Mouse (Mus musculus): ENCODE measurements at regions not wholly inside any gene's neighbourhood (a gene's known extent, or its start where the extent isn't known, plus 50 kb on each side); places are given as distances from the start of the nearest gene placed in this dataset.
A peak's percentile ranks its signal among the peaks of the same experiment; 100 is the strongest.

DNA sequence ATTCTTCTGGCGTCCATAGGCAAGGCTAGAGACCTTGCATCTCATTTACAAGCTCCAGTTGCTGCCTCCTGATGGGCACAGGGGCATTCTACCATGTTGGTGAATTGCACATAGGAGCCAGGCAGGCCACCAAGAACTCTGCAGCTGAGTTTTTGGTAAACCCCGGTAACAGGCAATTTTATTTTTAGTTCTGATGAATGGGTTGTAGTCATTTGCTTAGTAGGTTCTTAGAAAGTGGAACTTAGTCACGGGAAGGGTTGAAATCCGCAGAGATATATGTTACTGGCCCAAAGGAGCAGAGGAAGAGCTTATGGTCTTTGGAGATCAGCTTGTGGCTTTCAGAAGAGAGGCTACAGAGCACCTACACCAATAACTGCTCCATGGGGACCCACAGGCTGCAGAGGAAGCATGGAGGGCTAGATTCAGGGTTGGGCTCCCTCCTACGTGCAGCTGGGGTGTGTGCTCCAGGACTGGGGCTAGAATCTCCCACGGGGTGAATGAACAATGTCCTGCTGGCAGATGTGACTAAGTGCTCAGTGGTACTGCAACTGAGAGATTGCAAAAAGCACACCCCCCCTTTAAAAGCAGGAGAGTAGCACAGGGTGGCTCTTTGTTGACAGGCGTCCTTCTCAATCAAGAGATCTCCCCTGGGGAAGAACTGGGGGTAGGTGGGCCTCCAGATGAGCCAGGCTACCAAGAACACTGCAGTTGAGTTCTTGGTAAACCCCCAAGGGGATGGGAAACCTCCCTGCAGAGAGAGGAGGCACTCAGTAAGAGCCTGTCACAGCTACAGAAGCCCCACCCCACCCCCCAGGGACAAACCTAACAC, 65.6 kb upstream of the Med13l start:
- no peak for DNase-seq (ENCODE audit: low read depth, low spot score)

DNA sequence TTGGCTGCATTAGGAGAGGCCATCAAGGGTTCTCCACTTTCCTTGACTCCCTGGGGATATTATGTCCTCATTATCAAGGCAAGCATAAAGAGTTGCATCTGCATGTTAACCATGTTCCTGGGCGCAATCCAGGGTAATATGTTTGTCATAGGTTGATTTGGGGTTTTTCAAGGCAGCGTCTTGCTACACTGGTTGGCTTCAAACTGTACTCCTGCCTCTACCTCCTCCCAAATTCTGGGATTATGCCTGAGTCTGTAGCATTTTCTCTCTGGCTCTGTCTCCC, 65.1 kb upstream of the Med13l start:
- DNase-seq (ENCODE audit: low read depth, low spot score), result no peak

DNA sequence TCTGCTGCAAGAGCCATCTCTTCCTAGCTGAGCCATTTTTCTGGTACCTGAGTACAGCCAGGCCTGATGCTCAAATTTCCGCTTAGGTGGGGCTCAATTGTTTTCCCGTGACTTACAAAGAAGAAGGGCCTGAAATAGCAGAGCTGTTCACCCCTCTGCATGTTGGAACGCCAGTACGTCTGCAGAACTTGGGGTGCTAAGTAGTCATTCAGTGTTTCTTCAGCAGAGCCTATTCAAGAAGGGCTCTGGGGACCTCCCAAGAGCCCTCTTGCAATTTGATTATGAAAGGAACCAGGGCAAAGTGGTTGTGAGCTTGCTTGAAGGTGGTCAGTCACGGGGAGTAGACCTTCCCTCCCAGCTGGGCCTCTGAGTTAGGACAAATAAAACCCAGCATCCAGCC, 58.9 kb upstream of the Med13l start:
- DNase-seq (ENCODE audit: low read depth, low spot score), result peak; percentile 74

DNA sequence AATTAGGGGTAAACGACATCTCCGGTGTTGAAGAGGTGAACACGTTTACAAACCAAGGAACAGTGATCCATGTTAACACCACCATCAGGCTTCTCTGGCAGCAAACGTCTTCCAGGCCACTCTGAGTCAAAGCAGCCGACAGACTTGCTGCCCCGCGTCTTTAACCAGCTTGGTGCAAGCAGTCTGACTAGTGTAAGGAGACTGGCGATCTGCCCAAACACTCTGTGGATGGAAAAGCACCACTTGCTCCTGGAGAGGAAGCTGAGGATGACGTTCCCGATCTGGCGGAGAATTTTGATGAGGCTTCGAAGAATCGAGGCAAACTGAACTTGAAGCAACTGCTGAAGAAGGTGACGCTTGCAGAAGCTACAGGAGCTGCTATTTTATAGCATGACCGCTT, 57.5 kb upstream of the Med13l start:
- DNase-seq (ENCODE audit: low read depth, low spot score), result no peak

DNA sequence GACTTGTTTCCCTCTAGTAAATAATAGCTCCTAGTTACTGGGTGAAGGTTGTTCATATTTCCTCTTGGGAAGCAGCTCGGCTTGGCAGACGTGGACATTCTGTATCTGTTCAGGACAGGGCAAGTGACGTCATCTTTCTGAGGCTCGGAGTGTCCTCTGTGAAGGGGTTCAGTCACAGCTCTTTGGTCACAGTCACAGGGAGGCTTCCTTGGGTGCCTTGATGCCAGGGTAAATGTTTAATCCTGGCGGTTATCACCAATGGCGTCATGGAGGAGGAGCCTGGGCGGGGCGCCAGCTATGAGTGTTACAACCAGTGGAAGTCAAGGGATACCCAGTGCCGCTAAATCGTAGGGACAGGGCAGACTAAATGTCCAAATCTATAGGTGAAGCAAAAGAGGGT, 56.3 kb upstream of the Med13l start:
- no peak for DNase-seq (ENCODE audit: low read depth, low spot score)

DNA sequence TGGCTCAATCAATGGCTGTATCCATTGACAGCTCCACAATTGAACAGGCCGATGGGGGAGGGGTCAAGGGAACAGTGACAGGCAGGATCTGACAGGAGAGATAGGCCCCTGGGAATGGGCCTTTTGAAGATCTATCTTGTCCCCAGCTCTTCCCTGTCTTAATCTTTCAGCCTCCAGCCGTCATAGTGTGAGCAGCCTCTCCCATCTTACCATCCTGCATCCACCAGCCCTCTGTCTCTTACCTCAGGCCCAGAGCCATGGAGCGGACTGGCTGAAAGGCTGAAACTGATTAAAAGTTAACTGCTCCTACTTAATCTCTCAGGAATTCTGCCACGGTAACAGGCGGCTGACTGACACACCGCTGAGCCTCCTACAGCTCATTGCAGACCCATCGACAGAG, 55.6 kb upstream of the Med13l start:
- DNase-seq (ENCODE audit: low read depth, low spot score), result no peak

DNA sequence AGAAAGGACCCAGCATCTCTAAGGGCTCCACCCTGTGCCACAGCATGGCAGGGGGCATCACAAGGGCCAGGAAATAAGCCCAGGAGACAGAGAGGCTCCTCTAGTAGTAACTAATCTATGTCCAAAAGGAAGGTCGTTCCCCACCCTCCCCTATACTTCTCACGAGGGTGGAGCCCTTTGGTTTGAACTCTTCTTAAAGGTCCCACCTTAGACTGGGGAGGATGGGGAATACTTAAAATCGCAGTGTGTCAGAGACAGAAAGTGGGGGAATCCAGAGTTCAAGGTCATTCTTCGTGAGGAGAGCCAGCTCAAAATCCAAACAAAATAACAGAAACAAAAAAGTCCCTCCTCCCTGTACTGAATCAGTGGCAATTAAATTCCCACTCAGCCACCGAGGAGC, 50.6 kb upstream of the Med13l start:
- DNase-seq (ENCODE audit: low read depth, low spot score), result peak; percentile 94
